Mouse (Mus musculus) neural tube, embryonic 11.5 days (tissue): Measurements from ENCODE around the gene Folr1. TPM values are rescaled to one million over a fixed set of nuclear protein-coding genes. Genes with fewer than 3 reads are reported as not detected.

Experiments
- ATAC-seq: fragments of 200-750 bp; cut with Nextera tagmentation; 2 replicates; pipeline ENCODE4 v1.8.0; 2017; ENCODE audit warnings: moderate number of reproducible peaks, mild to moderate bottlenecking, moderate TSS enrichment, moderate library complexity; ENCODE audit not compliant: insufficient read depth, low FRiP score, low TSS enrichment
- DNase-seq: peaks from one replicate; pipeline ENCODE4 v3.0.0-alpha.2; 2015; ENCODE audit warnings: low spot score
- H3K27ac ChIP-seq: fragments of 300-500 bp; sonication (generic); 2 replicates; pipeline ENCODE4 v1.5.1; 2014; ENCODE audit warnings: low read depth, mild to moderate bottlenecking, low read length
- H3K27me3 ChIP-seq: fragments of 300-500 bp; sonication (generic); 2 replicates; pipeline ENCODE4 v1.6.1; 2014; ENCODE audit warnings: mild to moderate bottlenecking, low read length, mixed read lengths; ENCODE audit not compliant: control insufficient read depth, insufficient read depth
- H3K36me3 ChIP-seq: fragments of 300-500 bp; sonication (generic); 2 replicates; pipeline ENCODE4 v1.6.1; 2014; ENCODE audit warnings: mild to moderate bottlenecking, low read length, moderate library complexity, mixed read lengths; ENCODE audit not compliant: control insufficient read depth, insufficient read depth
- H3K4me1 ChIP-seq: fragments of 300-500 bp; sonication (generic); 2 replicates; pipeline ENCODE4 v1.6.1; 2014; ENCODE audit warnings: low read length, mixed read lengths; ENCODE audit not compliant: control insufficient read depth, insufficient read depth
- H3K4me2 ChIP-seq: fragments of 300-500 bp; sonication (generic); 2 replicates; pipeline ENCODE4 v1.6.1; 2014; ENCODE audit warnings: low read depth, mild to moderate bottlenecking, moderate library complexity
- H3K4me3 ChIP-seq: fragments of 300-500 bp; sonication (generic); 2 replicates; pipeline ENCODE4 v1.5.1; 2014; ENCODE audit warnings: low read depth, low read length
- H3K9ac ChIP-seq: fragments of 300-500 bp; sonication (generic); 2 replicates; pipeline ENCODE4 v1.6.1; 2014; ENCODE audit warnings: mild to moderate bottlenecking, low read length
- H3K9me3 ChIP-seq: fragments of 300-500 bp; sonication (generic); 2 replicates; pipeline ENCODE4 v1.6.1; 2016; ENCODE audit warnings: low read length; ENCODE audit not compliant: control insufficient read depth
- WGBS: fragments of 180-500 bp; shearing (Covaris S2); extraction: QIAGEN DNeasy Blood & Tissue Kit; methylation state at CpG from one replicate; pipeline ENCODE4 v1.1.7; 2014; 5-methylcytosine and 5-hydroxymethylcytosine counted together
- polyA plus RNA-seq: library from polyadenylated mRNA; unstranded; fragments of >200 nt; fragmentation: Nextera tagmentation; extraction: Ambion mirVana; gene quantifications from 2 replicates; pipeline ENCODE4 v1.2.1, GENCODE M21; 2014

The Folr1 gene
- polyA plus RNA-seq, 1 experiment from 2014 or later: 0.49 TPM

- H3K4me1 ChIP-seq: no peaks in the 10 kb centered on the region
- no peak overlapping the region for H3K27ac ChIP-seq
- no peaks in the 10 kb centered on the region for H3K27me3 ChIP-seq
- DNase-seq: no peak
- 79% methylated on average over 4 of the region's 4 CpGs for WGBS
- H3K4me3 ChIP-seq: no peak overlapping the region
- no peaks in the 10 kb centered on the region for H3K36me3 ChIP-seq
- H3K9me3 ChIP-seq: no peaks in the 10 kb centered on the region
- H3K4me2 ChIP-seq: no peak overlapping the region
- ATAC-seq: no peak
- no peak overlapping the region for H3K9ac ChIP-seq
These were observed 10.3 kb upstream of the Folr1 start for GRCm38 (mm10) chr7:101880855-101881254.

GRCm38 (mm10) chr7:101875978-101876377 is 5.4 kb upstream of the Folr1 start:
- 90% methylated on average over 1 of the region's 1 CpGs for WGBS
- Histone ChIP-seq H3K27me3 (no peaks in the 10 kb centered on the region), H3K9ac (no peak overlapping the region), H3K4me1 (no peaks in the 10 kb centered on the region), H3K9me3 (no peaks in the 10 kb centered on the region), H3K36me3 (no peaks in the 10 kb centered on the region), H3K4me2 (no peak overlapping the region), H3K4me3 (no peak overlapping the region), H3K27ac (no peak overlapping the region)
- DNase-seq: no peak
- no peak for ATAC-seq

- Histone ChIP-seq H3K4me3 (no peak overlapping the region), H3K4me1 (no peaks in the 10 kb centered on the region), H3K36me3 (no peaks in the 10 kb centered on the region), H3K9me3 (no peaks in the 10 kb centered on the region), H3K27ac (no peak overlapping the region), H3K4me2 (no peak overlapping the region), H3K9ac (no peak overlapping the region), H3K27me3 (no peaks in the 10 kb centered on the region)
- 83% methylated on average over 3 of the region's 3 CpGs for WGBS
- DNase-seq: no peak
- ATAC-seq: no peak
These were observed 708 bp upstream of the Folr1 start for GRCm38 (mm10) chr7:101871296-101871695.

GRCm38 (mm10) chr7:101869163-101869500 is 1.5 kb downstream of the Folr1 start:
- Histone ChIP-seq H3K9me3 (no peaks in the 10 kb centered on the region), H3K9ac (no peak overlapping the region), H3K27ac (no peak overlapping the region), H3K4me3 (no peak overlapping the region), H3K4me1 (no peaks in the 10 kb centered on the region), H3K4me2 (no peak overlapping the region), H3K36me3 (no peaks in the 10 kb centered on the region), H3K27me3 (no peaks in the 10 kb centered on the region)
- DNase-seq (no peak), ATAC-seq (no peak)
- 78% methylated on average over 7 of the region's 7 CpGs for WGBS

- no peaks in the 10 kb centered on the region for H3K4me1 ChIP-seq
- no peak overlapping the region for H3K4me2 ChIP-seq
- ATAC-seq (no peak), DNase-seq (no peak)
- no peak overlapping the region for H3K4me3 ChIP-seq
- H3K27ac ChIP-seq: no peak overlapping the region
- WGBS: 73% methylated on average over 13 of the region's 13 CpGs
- H3K27me3 ChIP-seq: no peaks in the 10 kb centered on the region
- no peaks in the 10 kb centered on the region for H3K36me3 ChIP-seq
- H3K9ac ChIP-seq: no peak overlapping the region
- H3K9me3 ChIP-seq: no peaks in the 10 kb centered on the region
These were observed 2.1 kb downstream of the Folr1 start for GRCm38 (mm10) chr7:101868241-101869162.

- no peak overlapping the region for H3K9ac ChIP-seq
- H3K36me3 ChIP-seq: no peaks in the 10 kb centered on the region
- WGBS: 98% methylated on average over 4 of the region's 4 CpGs
- no peaks in the 10 kb centered on the region for H3K9me3 ChIP-seq
- H3K4me1 ChIP-seq: no peaks in the 10 kb centered on the region
- H3K27me3 ChIP-seq: no peaks in the 10 kb centered on the region
- no peak overlapping the region for H3K27ac ChIP-seq
- DNase-seq: no peak
- H3K4me2 ChIP-seq: no peak overlapping the region
- ATAC-seq: no peak
- no peak overlapping the region for H3K4me3 ChIP-seq
These were observed 3.1 kb downstream of the Folr1 start for GRCm38 (mm10) chr7:101867482-101867881.

- no peaks in the 10 kb centered on the region for H3K27me3 ChIP-seq
- no peak overlapping the region for H3K4me2 ChIP-seq
- DNase-seq: no peak
- no peak overlapping the region for H3K4me3 ChIP-seq
- H3K4me1 ChIP-seq: no peaks in the 10 kb centered on the region
- H3K27ac ChIP-seq: no peak overlapping the region
- H3K9ac ChIP-seq: no peak overlapping the region
- ATAC-seq: no peak
- 83% methylated on average over 11 of the region's 11 CpGs for WGBS
- H3K9me3 ChIP-seq: no peaks in the 10 kb centered on the region
- no peaks in the 10 kb centered on the region for H3K36me3 ChIP-seq
These were observed 3.9 kb downstream of the Folr1 start for GRCm38 (mm10) chr7:101866491-101867265.

GRCm38 (mm10) chr7:101863415-101863814 is 7.2 kb downstream of the Folr1 start, which contains the start of gene Anapc15:
TSS of gene Anapc15 (plus strand) at chr7:101863715.
- Histone ChIP-seq H3K4me2 (no peak within 1 kb of the TSS), H3K9ac (no peak within 1 kb of the TSS), H3K9me3 (no peaks in the 10 kb centered on the region), H3K36me3 (no peaks in the 10 kb centered on the region), H3K27me3 (no peaks in the 10 kb centered on the region), H3K4me1 (no peaks in the 10 kb centered on the region), H3K27ac (no peak within 1 kb of the TSS), H3K4me3 (no peak within 1 kb of the TSS)
- no peak for ATAC-seq
- 81% methylated on average over 3 of the region's 3 CpGs for WGBS
- DNase-seq: no peak
